Mouse (Mus musculus) kidney, embryonic 14.5 days (tissue): ENCODE results near the gene Itprid1. TPM values are rescaled to one million over a fixed set of nuclear protein-coding genes. Genes with fewer than 3 reads are reported as not detected.

Experiments
- ATAC-seq: fragments of 200-750 bp; cut with Nextera tagmentation; 2 replicates; pipeline ENCODE4 v1.8.0; 2017; ENCODE audit warnings: moderate number of reproducible peaks, mild to moderate bottlenecking, moderate TSS enrichment, moderate library complexity; ENCODE audit not compliant: low FRiP score, low TSS enrichment
- H3K27ac ChIP-seq: fragments of 300-500 bp; sonication (generic); 2 replicates; pipeline ENCODE4 v1.5.1; 2014; ENCODE audit warnings: low read depth, mild to moderate bottlenecking, low read length, moderate library complexity, mixed read lengths
- H3K27me3 ChIP-seq: fragments of 300-500 bp; sonication (generic); 2 replicates; pipeline ENCODE4 v1.6.1; 2014; ENCODE audit warnings: mild to moderate bottlenecking, low read length; ENCODE audit not compliant: control insufficient read depth, insufficient read depth
- H3K36me3 ChIP-seq: fragments of 300-500 bp; sonication (generic); 2 replicates; pipeline ENCODE4 v1.6.1; 2014; ENCODE audit warnings: low read length, mixed read lengths; ENCODE audit not compliant: control insufficient read depth, insufficient read depth
- H3K4me1 ChIP-seq: fragments of 300-500 bp; sonication (generic); 2 replicates; pipeline ENCODE4 v1.6.1; 2014; ENCODE audit warnings: low read length, mixed read lengths; ENCODE audit not compliant: control insufficient read depth, insufficient read depth
- H3K4me2 ChIP-seq: fragments of 300-500 bp; sonication (generic); replicated peaks from 2 replicates; pipeline ENCODE4 v1.6.1; 2014; ENCODE audit warnings: low read depth, mild to moderate bottlenecking, low read length
- H3K4me3 ChIP-seq: fragments of 300-500 bp; sonication (generic); 2 replicates; pipeline ENCODE4 v1.5.1; 2014; ENCODE audit warnings: mild to moderate bottlenecking, low read length
- H3K9ac ChIP-seq: fragments of 300-500 bp; sonication (generic); 2 replicates; pipeline ENCODE4 v1.6.1; 2014; ENCODE audit warnings: low read depth, mild to moderate bottlenecking, low read length, moderate library complexity
- H3K9me3 ChIP-seq: fragments of 300-500 bp; sonication (generic); 2 replicates; pipeline ENCODE4 v1.6.1; 2016; ENCODE audit warnings: low read length; ENCODE audit not compliant: control insufficient read depth
- WGBS: fragments of 180-500 bp; shearing (Covaris S2); extraction: QIAGEN DNeasy Blood & Tissue Kit; methylation state at CpG from one replicate; pipeline ENCODE4 v1.1.7; 2014; 5-methylcytosine and 5-hydroxymethylcytosine counted together
- polyA plus RNA-seq: library from polyadenylated mRNA; unstranded; fragments of >200 nt; fragmentation: Nextera tagmentation; extraction: Ambion mirVana; gene quantifications from 2 replicates; pipeline ENCODE4 v1.2.1, GENCODE M21; 2014

Gene Itprid1
- polyA plus RNA-seq, 1 experiment from 2014 or later = not detected

DNA sequence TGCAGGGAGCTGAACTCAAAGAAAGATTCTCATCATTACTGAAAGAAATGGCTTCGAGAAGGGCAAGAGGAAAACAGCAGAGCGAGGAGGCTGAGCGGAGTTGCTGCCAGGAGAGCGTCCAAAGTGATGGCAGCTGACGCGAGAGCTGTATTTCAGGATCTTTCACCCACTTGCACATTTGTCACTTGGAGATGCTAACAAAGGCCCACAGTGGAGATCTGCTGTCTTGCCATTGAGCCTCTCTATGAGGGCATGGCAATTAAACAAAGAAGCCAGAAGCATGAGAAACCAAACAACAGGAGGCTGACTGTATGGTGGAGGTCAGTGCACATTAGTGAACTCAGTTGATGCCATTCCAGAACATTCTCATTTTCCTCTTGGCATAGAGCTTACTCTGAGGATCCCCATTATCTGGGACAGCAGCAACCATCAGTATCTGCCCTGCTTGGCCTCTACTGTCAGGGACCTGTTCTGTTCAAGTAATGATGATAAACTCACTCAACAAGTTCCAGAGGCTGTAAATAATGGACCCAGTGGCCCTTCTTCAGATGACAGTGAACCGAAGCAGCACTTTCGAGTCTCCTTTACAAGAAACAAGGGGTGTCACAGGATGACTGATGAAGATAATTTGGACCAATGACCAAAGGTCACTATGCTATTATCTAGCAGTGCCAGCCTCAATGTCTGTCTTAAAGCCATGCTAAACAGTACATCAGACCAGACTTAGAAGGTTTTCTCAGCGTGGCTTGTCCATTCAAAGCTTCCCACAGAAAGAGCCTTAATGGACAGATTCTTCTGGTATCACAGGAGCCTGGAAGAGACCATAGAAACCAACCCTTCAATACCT, 31.2 kb upstream of the Itprid1 start:
- no peaks in the 10 kb centered on the region for H3K27me3 ChIP-seq

DNA sequence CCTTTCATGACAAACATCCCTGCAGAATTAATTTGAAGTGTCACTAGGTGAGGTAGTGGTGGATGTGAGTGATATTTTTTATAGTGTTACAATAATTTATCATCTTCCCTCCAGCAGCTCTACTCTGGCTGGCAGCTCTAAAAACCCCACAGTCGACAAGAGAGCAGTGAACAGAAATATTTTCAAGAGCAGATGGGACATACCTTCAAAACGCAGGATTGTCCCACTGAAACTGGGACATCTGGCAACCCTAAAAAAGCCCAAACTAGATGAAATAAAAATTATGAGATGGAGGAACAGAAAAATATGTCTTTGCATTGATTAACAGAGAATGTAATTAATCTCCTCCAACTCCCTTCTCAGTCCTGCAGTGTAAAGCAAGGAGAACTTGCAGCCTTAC, 30.2 kb upstream of the Itprid1 start:
- Histone ChIP-seq H3K27me3 (no peaks in the 10 kb centered on the region), H3K4me1 (no peaks in the 10 kb centered on the region), H3K36me3 (no peaks in the 10 kb centered on the region), H3K4me3 (no peak overlapping the region), H3K4me2 (no peak overlapping the region), H3K27ac (no peak overlapping the region), H3K9ac (no peak overlapping the region), H3K9me3 (no peaks in the 10 kb centered on the region)
- 67% methylated on average over 2 of the region's 2 CpGs for WGBS
- ATAC-seq = no peak

More for the DNA sequence above, 31.2 kb upstream of the Itprid1 start:
- ATAC-seq = no peak
- H3K36me3 ChIP-seq = no peaks in the 10 kb centered on the region
- 76% methylated on average over 9 of the region's 9 CpGs for WGBS
- H3K4me2 ChIP-seq = no peak overlapping the region
- H3K4me3 ChIP-seq = no peak overlapping the region
- no peaks in the 10 kb centered on the region for H3K4me1 ChIP-seq
- H3K9ac ChIP-seq = no peak overlapping the region
- no peaks in the 10 kb centered on the region for H3K9me3 ChIP-seq
- no peak overlapping the region for H3K27ac ChIP-seq

- no peak overlapping the region for H3K27ac ChIP-seq
- 83% methylated on average over 3 of the region's 3 CpGs for WGBS
- no peaks in the 10 kb centered on the region for H3K9me3 ChIP-seq
- H3K4me1 ChIP-seq = no peaks in the 10 kb centered on the region
- no peak overlapping the region for H3K9ac ChIP-seq
- H3K4me3 ChIP-seq = no peak overlapping the region
- no peaks in the 10 kb centered on the region for H3K36me3 ChIP-seq
- H3K4me2 ChIP-seq = no peak overlapping the region
- ATAC-seq = no peak
- no peaks in the 10 kb centered on the region for H3K27me3 ChIP-seq
These were observed 28.0 kb upstream of the Itprid1 start for GRCm38 (mm10) chr6:55808692-55809091.

GRCm38 (mm10) chr6:55811153-55811552, 25.5 kb upstream of the Itprid1 start:
- Histone ChIP-seq H3K9me3 (no peaks in the 10 kb centered on the region), H3K9ac (no peak overlapping the region), H3K36me3 (no peaks in the 10 kb centered on the region), H3K4me1 (no peaks in the 10 kb centered on the region), H3K27me3 (no peaks in the 10 kb centered on the region), H3K27ac (no peak overlapping the region), H3K4me2 (no peak overlapping the region), H3K4me3 (no peak overlapping the region)
- ATAC-seq = no peak
- WGBS = 81% methylated on average over 8 of the region's 8 CpGs

DNA sequence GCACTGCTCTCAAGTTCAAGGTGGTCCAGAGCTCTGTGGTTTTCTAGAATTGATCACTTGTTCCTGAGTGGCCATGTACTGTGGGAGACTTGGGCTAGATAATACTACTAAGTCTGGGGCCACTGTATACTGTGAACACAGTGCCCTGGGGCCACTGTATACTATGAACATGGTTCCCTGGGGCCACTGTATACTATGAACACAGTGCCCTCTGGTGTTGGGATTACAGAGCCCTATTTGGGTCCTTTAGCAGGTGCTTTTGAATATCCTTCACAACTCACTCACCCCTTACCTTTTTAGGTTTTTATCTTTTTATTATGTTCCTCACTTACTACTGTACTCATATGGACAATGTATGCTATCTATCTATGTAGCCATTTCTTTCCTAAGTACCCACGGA, 24.3 kb upstream of the Itprid1 start:
- H3K27me3 ChIP-seq = no peaks in the 10 kb centered on the region
- 70% methylated on average over 1 of the region's 1 CpGs for WGBS
- no peak overlapping the region for H3K4me2 ChIP-seq

GRCm38 (mm10) chr6:55814184-55814926, 22.3 kb upstream of the Itprid1 start:
- WGBS = 68% methylated on average over 12 of the region's 12 CpGs
- no peaks in the 10 kb centered on the region for H3K4me1 ChIP-seq
- H3K9me3 ChIP-seq = no peaks in the 10 kb centered on the region
- no peaks in the 10 kb centered on the region for H3K36me3 ChIP-seq
- no peak overlapping the region for H3K4me3 ChIP-seq
- H3K9ac ChIP-seq = no peak overlapping the region
- ATAC-seq = no peak
- H3K27me3 ChIP-seq = no peaks in the 10 kb centered on the region
- H3K4me2 ChIP-seq = no peak overlapping the region
- H3K27ac ChIP-seq = no peak overlapping the region

More for the DNA sequence above, 24.3 kb upstream of the Itprid1 start:
- H3K27ac ChIP-seq = no peak overlapping the region
- H3K36me3 ChIP-seq = no peaks in the 10 kb centered on the region
- H3K9ac ChIP-seq = no peak overlapping the region
- H3K9me3 ChIP-seq = no peaks in the 10 kb centered on the region
- no peak overlapping the region for H3K4me3 ChIP-seq
- ATAC-seq = no peak
- no peaks in the 10 kb centered on the region for H3K4me1 ChIP-seq

- Histone ChIP-seq H3K27me3 (no peaks in the 10 kb centered on the region), H3K4me1 (no peaks in the 10 kb centered on the region), H3K27ac (no peak overlapping the region), H3K9me3 (no peaks in the 10 kb centered on the region), H3K4me2 (no peak overlapping the region), H3K4me3 (no peak overlapping the region), H3K9ac (no peak overlapping the region), H3K36me3 (no peaks in the 10 kb centered on the region)
- 79% methylated on average over 5 of the region's 5 CpGs for WGBS
- ATAC-seq = no peak
These were observed 19.8 kb upstream of the Itprid1 start for GRCm38 (mm10) chr6:55816911-55817310.

GRCm38 (mm10) chr6:55829722-55830121, 7.0 kb upstream of the Itprid1 start:
- H3K27me3 ChIP-seq = no peaks in the 10 kb centered on the region
- 83% methylated on average over 6 of the region's 6 CpGs for WGBS
- H3K27ac ChIP-seq = no peak overlapping the region
- H3K9ac ChIP-seq = no peak overlapping the region
- no peaks in the 10 kb centered on the region for H3K9me3 ChIP-seq
- H3K36me3 ChIP-seq = no peaks in the 10 kb centered on the region
- no peaks in the 10 kb centered on the region for H3K4me1 ChIP-seq
- H3K4me3 ChIP-seq = no peak overlapping the region
- ATAC-seq = no peak
- H3K4me2 ChIP-seq = no peak overlapping the region

DNA sequence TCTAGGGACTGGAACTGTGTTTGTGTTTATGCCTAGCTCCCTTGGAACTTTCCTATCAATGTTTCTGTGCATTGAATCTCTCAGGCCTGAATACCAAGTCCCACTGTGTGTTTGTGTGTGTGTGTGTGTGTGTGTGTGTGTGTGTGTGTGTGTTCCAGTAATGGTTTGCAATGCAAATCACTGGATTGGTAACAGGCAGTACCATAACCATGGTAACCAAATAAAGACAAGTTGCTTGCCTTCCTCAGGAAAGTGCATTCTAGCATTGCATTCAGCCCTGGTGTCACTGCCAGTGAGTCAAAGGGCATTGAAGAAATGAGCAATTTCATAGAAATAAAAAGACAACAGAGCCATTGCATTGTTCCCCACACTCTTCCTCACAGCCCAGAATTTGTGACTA, 15.9 kb downstream of the Itprid1 start:
- no peaks in the 10 kb centered on the region for H3K4me1 ChIP-seq
- H3K27me3 ChIP-seq = no peaks in the 10 kb centered on the region
- no peak overlapping the region for H3K9ac ChIP-seq
- no peak overlapping the region for H3K4me2 ChIP-seq
- no peak for ATAC-seq
- H3K36me3 ChIP-seq = no peaks in the 10 kb centered on the region
- no peaks in the 10 kb centered on the region for H3K9me3 ChIP-seq
- no peak overlapping the region for H3K4me3 ChIP-seq
- H3K27ac ChIP-seq = no peak overlapping the region
